Mouse (Mus musculus) ES-Bruce4 (cell line): ENCODE measurements around the gene Ppp3r2.

Experiments
- CTCF ChIP-seq: IDR thresholded peaks from one replicate; pipeline ENCODE4 v1.8.1; 2011; ENCODE audit warnings: low read depth, low read length
- POLR2A ChIP-seq: IDR thresholded peaks from one replicate; pipeline ENCODE4 v1.8.1; 2011; ENCODE audit warnings: low read length; ENCODE audit not compliant: insufficient read depth

GRCm38 (mm10) chr4:49681812-49682211, at the start of gene Ppp3r2:
- TF ChIP-seq CTCF (no peak), POLR2A (no peak)
